Mouse (Mus musculus) left cerebral cortex, adult 18-20 months (tissue): ENCODE measurements at regions not wholly inside any gene's neighbourhood (a gene's known extent, or its start where the extent isn't known, plus 50 kb on each side); places are given as distances from the start of the nearest gene placed in this dataset.

Source experiments
- DNase-seq, 2 experiments: peaks; one replicate each; pipeline ENCODE4 v3.0.0; 2021 to 2022; ENCODE audit warnings: low spot score in 2 of 2, mixed read lengths in 1 of 2

DNA sequence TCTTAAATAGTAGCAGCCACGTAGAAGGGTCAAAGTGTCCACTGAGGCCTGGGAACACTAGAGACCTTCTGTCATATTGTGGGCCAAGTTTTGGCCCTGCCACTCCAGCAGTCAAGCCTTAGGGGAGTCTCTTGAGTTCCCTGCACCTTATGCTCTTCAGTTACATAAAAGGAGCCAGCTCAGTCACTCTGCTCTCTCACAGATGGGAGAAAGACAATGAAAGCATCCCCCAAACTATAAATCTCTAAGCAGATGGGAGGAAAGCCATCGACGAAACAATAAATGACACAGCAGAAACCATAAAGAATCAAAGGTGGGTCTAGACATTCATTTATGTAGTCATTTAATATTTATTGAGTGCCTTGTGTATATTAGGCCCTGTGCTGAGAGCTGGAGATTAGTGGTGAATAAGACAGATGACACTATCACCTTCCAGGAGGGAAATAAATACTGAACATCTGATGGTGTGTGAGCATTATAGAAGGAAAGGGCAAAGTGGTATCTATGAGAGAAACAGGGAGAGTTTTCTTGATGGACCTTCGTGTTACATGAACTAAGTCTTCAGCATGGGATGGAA lies 137.5 kb upstream of the Synpr start:
- DNase-seq: no peak

GRCm38 (mm10) chr14:13149617-13150016 lies 135.0 kb upstream of the Synpr start:
- DNase-seq: no peak

DNA sequence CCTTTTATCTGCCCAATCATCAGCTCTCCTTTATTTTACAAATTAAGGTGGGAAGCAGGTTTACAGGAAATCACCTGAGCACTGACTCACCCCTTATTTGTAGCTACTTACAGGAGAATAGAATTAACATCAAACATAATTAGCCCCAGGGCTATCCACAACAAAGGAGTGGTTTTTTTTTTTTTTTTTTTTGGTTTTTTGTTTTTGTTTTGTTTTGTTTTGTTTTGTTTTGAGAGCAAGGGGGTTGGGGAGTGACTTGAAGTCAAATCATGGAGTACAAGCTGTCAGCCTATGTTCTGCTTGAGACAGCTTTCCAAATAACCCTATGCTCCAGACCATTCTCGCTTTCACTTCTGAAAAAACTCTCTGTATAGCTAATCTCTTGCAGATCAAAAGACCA lies 132.9 kb upstream of the Synpr start:
- DNase-seq: no peak

DNA sequence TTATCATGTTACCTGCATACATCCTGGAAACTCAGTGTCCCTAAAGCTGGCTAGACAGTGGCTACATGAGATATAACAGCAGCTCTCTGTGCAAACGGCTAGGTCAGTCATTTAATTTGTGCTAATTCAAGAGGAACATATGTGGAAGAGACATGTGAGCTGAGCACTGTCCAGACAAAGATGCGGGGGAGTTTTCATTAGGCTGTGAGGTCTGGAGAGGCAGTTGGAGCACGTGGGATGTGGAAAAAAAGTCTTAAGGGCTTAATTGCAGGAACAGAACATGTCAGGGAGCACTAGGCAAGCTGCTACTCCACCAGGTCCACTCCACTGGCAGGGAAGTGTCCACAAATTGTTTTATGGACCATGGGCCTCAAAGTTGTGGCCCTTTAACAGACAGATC lies 108.4 kb upstream of the Synpr start:
- DNase-seq: no peak

DNA sequence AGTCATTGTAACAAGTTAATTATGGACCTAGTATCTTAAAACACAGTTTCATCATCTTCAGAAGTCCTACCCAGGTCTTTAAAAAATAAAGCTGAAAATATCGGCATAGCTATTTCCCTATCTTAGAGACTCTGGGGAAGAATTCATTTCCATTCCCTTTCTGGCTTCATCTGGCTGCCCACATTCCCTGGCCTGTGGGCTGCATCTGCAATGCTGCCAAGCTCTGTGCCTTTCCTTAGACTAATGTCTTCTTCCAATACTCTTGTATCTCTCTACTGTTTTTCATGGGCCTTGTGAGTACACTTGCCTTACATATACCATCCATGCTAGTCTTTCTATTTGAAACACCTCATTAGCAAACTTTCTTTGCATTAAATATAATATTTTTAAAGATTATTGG lies 106.7 kb upstream of the Synpr start:
- peak; percentile 37 to 62 for DNase-seq

DNA sequence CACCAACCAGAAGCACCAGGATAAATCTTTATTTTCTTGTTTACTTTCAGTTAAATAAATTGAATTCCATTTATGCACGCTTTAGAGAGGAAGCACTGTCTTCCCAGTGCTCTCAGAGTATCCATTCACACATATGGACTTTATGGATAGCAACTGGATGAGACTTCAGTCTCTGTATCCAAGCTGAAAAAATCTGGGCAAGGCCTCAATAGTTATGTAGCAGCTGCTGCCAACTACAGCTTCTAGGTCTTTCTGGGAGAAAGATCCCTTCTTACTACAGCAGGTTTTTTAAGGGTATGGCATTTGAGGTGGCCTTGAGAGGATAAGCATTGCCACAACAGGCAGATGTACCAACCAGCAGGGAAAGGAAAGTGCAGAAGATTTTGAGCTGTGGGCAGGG lies 93.8 kb upstream of the Synpr start:
- DNase-seq: no peak

DNA sequence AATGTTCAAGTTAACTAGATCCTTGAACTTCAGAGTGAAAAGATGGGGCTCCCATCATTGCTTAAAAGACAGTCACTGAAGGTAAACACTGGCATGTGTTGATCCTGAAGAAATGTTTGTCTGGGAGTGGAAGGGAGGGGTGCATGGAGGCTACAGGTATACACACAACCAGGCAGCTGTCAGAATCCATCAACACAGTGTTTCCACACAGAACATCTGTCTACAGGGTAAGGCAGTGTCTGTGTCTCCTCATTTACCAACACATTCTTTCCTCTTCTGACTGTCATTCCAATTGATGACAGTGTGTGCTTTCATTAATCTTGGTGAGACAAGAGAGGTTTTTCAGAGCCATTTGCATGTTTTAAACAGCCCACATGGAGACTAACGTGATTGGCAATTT lies 91.8 kb upstream of the Synpr start:
- DNase-seq: no peak

GRCm38 (mm10) chr14:13197330-13197892 lies 87.2 kb upstream of the Synpr start:
- DNase-seq: no peak

DNA sequence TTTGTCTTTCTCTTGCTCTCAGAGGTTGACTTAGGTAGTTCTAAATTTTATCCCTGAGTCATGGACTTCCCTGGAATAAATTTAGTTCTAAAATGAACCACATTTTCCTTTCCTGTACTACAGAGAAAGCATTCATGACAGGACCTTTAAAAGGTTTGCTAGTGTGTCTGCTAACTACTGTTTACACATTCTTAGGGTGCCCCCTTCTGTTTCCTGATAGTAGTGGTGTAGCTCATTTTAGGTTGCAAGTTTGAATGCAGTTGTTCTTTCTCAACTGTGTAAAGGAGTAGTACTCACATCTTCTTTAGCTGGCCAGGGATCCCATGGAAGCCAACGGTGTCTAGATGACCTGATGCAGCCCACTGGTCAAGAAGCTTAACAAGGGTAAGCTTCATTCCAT lies 86.1 kb upstream of the Synpr start:
- DNase-seq: peak; percentile 42 to 57

GRCm38 (mm10) chr14:13212658-13213057 lies 71.9 kb upstream of the Synpr start:
- no peak for DNase-seq
